Comparison of ENCODE assay signal across 12 mouse cellular contexts in the genomic region with DNA sequence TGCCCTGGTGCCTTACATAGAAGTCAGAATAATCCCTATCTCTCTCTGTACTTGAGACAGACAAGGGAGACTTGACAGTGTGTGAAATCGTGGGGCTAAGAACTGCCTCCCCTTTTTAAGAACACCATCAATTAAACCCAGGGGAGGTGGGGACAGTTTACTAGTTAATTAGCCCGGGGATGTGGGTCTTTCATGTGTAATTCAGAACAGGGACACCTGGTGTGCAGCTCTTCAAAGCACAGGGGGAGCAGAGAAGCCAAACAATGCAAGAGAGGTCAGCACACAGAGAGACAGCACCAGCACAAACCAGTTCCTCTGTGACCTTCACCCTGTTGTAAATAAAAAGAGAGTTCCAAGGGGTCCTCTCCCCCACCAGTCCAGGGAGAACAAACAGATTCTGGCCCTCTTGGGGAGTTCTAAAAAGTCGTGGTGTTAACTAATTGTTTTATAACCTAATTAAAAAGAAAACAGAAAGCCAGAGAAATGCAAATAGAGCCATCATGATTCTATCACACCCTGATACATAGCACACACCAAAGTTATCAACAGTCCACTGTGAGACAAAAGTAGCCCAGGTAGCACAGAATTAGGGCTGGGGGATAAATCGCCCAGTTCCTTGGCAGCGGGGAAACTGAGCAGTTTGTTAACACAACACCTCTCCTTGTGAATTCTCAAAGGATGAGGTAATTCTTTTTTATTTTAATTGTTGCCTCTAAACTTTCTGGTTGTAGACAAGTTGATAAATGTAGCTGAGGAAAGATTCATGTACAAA.
DNase-seq lines count a peak whose midpoint lies in the region; ATAC-seq and TF ChIP-seq lines count a peak whose summit lies in the region.
"Had no signal": no experiment of that assay in that cellular context is flagged by ENCODE, and none has a peak within 500 bp of the region (broad histone marks: within the 10 kb centered on the region; RNA-seq: fewer than 3 reads in every experiment).

No protein-coding gene starts in this region.

- H3K4me3 ChIP-seq in heart, postnatal 0 days (ENCODE audit: low read depth, low read length), result no peak overlapping the region
- H3K4me3 ChIP-seq in neural tube, embryonic 12.5 days, result no peak overlapping the region
- no peak overlapping the region for H3K4me3 ChIP-seq in neural tube, embryonic 15.5 days (replicated peaks)
- H3K4me3 ChIP-seq in forebrain, embryonic 14.5 days (ENCODE audit: low read depth, low read length), result no peak overlapping the region

- peaks cover 11% of the 10 kb centered on the region; the same call in 1 of the 2 replicates for H3K4me1 ChIP-seq in heart, postnatal 0 days (ENCODE audit: control insufficient read depth, insufficient read depth)
- peaks cover 10% of the 10 kb centered on the region for H3K4me1 ChIP-seq in neural tube, embryonic 12.5 days
- peaks cover 11% of the 10 kb centered on the region for H3K4me1 ChIP-seq in neural tube, embryonic 15.5 days
- peaks cover 14% of the 10 kb centered on the region for H3K4me1 ChIP-seq in forebrain, embryonic 14.5 days (ENCODE audit: control insufficient read depth, insufficient read depth, low read length)

- intact Hi-C loops in heart, postnatal 36 days (cut with DNase I), result no loop called here

- H3K27me3 ChIP-seq in heart, postnatal 0 days (ENCODE audit: control insufficient read depth, insufficient read depth, low read length), result no peaks in the 10 kb centered on the region
- peaks cover 55% of the 10 kb centered on the region for H3K27me3 ChIP-seq in neural tube, embryonic 12.5 days (replicated peaks)
- H3K27me3 ChIP-seq in neural tube, embryonic 15.5 days (replicated peaks), result peaks cover 21% of the 10 kb centered on the region
- H3K27me3 ChIP-seq in forebrain, embryonic 14.5 days (replicated peaks; ENCODE audit: control insufficient read depth, insufficient read depth, low read length), result no peaks in the 10 kb centered on the region

- H3K9me3 ChIP-seq in heart, postnatal 0 days (replicated peaks; ENCODE audit: control insufficient read depth, low read length), result no peaks in the 10 kb centered on the region
- H3K9me3 ChIP-seq in neural tube, embryonic 12.5 days, result 0 out of 2 replicates have a peak, but pooled peaks cover 7% of the 10 kb centered on the region
- H3K9me3 ChIP-seq in neural tube, embryonic 15.5 days (replicated peaks), result no peaks in the 10 kb centered on the region
- H3K9me3 ChIP-seq in forebrain, embryonic 14.5 days (replicated peaks; ENCODE audit: control insufficient read depth, low read length), result no peaks in the 10 kb centered on the region

- H3K36me3 ChIP-seq in heart, postnatal 0 days (replicated peaks; ENCODE audit: control insufficient read depth, insufficient read depth, low read length), result no peaks in the 10 kb centered on the region
- H3K36me3 ChIP-seq in neural tube, embryonic 12.5 days, result no peaks in the 10 kb centered on the region
- no peaks in the 10 kb centered on the region for H3K36me3 ChIP-seq in neural tube, embryonic 15.5 days
- H3K36me3 ChIP-seq in forebrain, embryonic 14.5 days (ENCODE audit: control insufficient read depth, insufficient read depth, low read length), result no peaks in the 10 kb centered on the region
- H3K36me3 ChIP-seq: G1E had no signal

- no peak for TF ChIP-seq CTCF in heart, postnatal 0 days (IDR thresholded peaks at IDR 0.05; ENCODE audit: low read depth)

- TF ChIP-seq EP300 in heart, postnatal 0 days (IDR thresholded peaks at IDR 0.05; ENCODE audit: low read depth), result no peak

- DNase-seq in heart, postnatal 0 days (ENCODE audit: low spot score), result peak; percentile 6
- DNase-seq in heart, postnatal 36 days, result no peak
- DNase-seq in forebrain, embryonic 14.5 days (ENCODE audit: low spot score), result peak; percentile 41
- DNase-seq in retina, postnatal 1 day, result peak; percentile 29
- DNase-seq in gastrocnemius, postnatal 25 days, result no peak
- DNase-seq: adrenal gland, postnatal 14 days; cerebellum, adult 9-10 months; kidney, postnatal 10 days had no signal

- H3K9ac ChIP-seq in heart, postnatal 0 days (replicated peaks; ENCODE audit: low read depth, low read length), result no peak overlapping the region
- H3K9ac ChIP-seq in neural tube, embryonic 12.5 days, result no peak overlapping the region
- no peak overlapping the region for H3K9ac ChIP-seq in neural tube, embryonic 15.5 days (replicated peaks)
- no peak overlapping the region for H3K9ac ChIP-seq in forebrain, embryonic 14.5 days (ENCODE audit: low read length)

- H3K27ac ChIP-seq in heart, postnatal 0 days (ENCODE audit: low read depth), result no peak overlapping the region
- H3K27ac ChIP-seq in neural tube, embryonic 12.5 days, result no peak overlapping the region
- no peak overlapping the region for H3K27ac ChIP-seq in neural tube, embryonic 15.5 days (replicated peaks)
- no peak overlapping the region for H3K27ac ChIP-seq in forebrain, embryonic 14.5 days (ENCODE audit: low read depth, low read length)

- WGBS in heart, postnatal 0 days, result 20% methylated on average over 5 of the region's 5 CpGs
- 5% methylated on average over 5 of the region's 5 CpGs for WGBS in neural tube, embryonic 12.5 days
- WGBS in neural tube, embryonic 15.5 days, result 9% methylated on average over 5 of the region's 5 CpGs
- under 1% methylated on average over 5 of the region's 5 CpGs for WGBS in forebrain, embryonic 14.5 days

- ATAC-seq in heart, postnatal 0 days (ENCODE audit: insufficient read depth, low read depth), result no peak; the same call in 1 of the 2 replicates
- peak; percentile 41; the same call in 1 of the 2 replicates for ATAC-seq in neural tube, embryonic 12.5 days (ENCODE audit: low FRiP score, low read depth)
- no peak for ATAC-seq in neural tube, embryonic 15.5 days (ENCODE audit: low FRiP score)
- peak; percentile 61 for ATAC-seq in forebrain, embryonic 14.5 days
- ATAC-seq in megakaryocyte, adult 5-6 weeks (ENCODE audit: poor library complexity, severe bottlenecking), result no peak

- H3K4me2 ChIP-seq in heart, postnatal 0 days (ENCODE audit: low read depth, low read length), result peak overlapping the region; percentile 10; the same call in 1 of the 2 replicates
- peak overlapping the region; percentile 6; the same call in 1 of the 2 replicates for H3K4me2 ChIP-seq in neural tube, embryonic 12.5 days (replicated peaks)
- H3K4me2 ChIP-seq in neural tube, embryonic 15.5 days, result no peak overlapping the region
- no peak overlapping the region for H3K4me2 ChIP-seq in forebrain, embryonic 14.5 days (ENCODE audit: low read length)

Comparison
In these comparisons a context has a peak if more than half of its experiments do, and no peak if none do; other contexts are left out.
1. ATAC-seq: peak in neural tube, embryonic 12.5 days (single experiment) and forebrain, embryonic 14.5 days (single experiment); none in heart, postnatal 0 days (single experiment), neural tube, embryonic 15.5 days (single experiment) and megakaryocyte, adult 5-6 weeks (single experiment).
2. DNase-seq: peak in heart, postnatal 0 days (single experiment), forebrain, embryonic 14.5 days (single experiment) and retina, postnatal 1 day (single experiment); none in heart, postnatal 36 days (0 of 2) and gastrocnemius, postnatal 25 days (single experiment).
3. H3K4me2 ChIP-seq: peak in heart, postnatal 0 days (single experiment) and neural tube, embryonic 12.5 days (single experiment); none in neural tube, embryonic 15.5 days (single experiment) and forebrain, embryonic 14.5 days (single experiment).